27 mouse cellular contexts compared by ENCODE assay signal in the genomic region with DNA sequence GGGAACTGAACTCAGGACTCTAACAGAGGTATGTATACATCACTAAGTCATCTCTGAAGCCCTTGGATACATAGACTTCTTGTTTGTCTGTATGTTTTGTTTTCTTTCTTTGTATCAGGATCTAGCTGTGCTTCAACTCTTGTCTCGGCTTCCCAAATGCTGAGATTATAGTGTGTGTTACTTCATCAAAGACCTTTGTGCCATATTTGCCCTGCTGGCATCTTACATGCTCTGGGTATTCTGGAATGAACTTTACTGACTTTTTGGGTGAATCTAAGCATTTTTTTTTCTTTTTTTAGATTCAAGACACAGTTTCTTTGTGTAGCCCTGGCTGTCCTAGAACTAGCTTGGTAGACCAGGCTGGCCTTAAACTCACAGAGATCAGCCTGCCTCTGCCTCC.
"Had no signal": no experiment of that assay in that cellular context is flagged by ENCODE, and none has a peak within 500 bp of the region (broad histone marks: within the 10 kb centered on the region; RNA-seq: fewer than 3 reads in every experiment).

No protein-coding gene starts in this region.

- H3K4me3 ChIP-seq: embryonic facial prominence, embryonic 10.5 days; embryonic facial prominence, embryonic 12.5 days; embryonic facial prominence, embryonic 13.5 days; embryonic facial prominence, embryonic 15.5 days; erythroblast, embryonic 14.5 days; forebrain, embryonic 10.5 days; forebrain, embryonic 12.5 days; forebrain, embryonic 13.5 days; forebrain, embryonic 15.5 days; gastrocnemius, adult 2 months; heart, adult 2 months had no signal

- ATAC-seq: forebrain, embryonic 13.5 days; forebrain, embryonic 14.5 days; forebrain, embryonic 15.5 days; forebrain, embryonic 16.5 days; forebrain, postnatal 0 days had no signal

- H3K9me3 ChIP-seq: embryonic facial prominence, embryonic 10.5 days; embryonic facial prominence, embryonic 12.5 days; embryonic facial prominence, embryonic 13.5 days; embryonic facial prominence, embryonic 15.5 days; forebrain, embryonic 10.5 days; forebrain, embryonic 12.5 days; forebrain, embryonic 13.5 days; forebrain, embryonic 15.5 days had no signal

- H3K27me3 ChIP-seq: embryonic facial prominence, embryonic 12.5 days; embryonic facial prominence, embryonic 13.5 days; embryonic facial prominence, embryonic 15.5 days; forebrain, embryonic 12.5 days; forebrain, embryonic 13.5 days; forebrain, embryonic 15.5 days had no signal

- H3K4me2 ChIP-seq: embryonic facial prominence, embryonic 12.5 days; embryonic facial prominence, embryonic 13.5 days; embryonic facial prominence, embryonic 15.5 days; forebrain, embryonic 12.5 days; forebrain, embryonic 13.5 days; forebrain, embryonic 15.5 days had no signal

- H3K9ac ChIP-seq: embryonic facial prominence, embryonic 12.5 days; embryonic facial prominence, embryonic 13.5 days; embryonic facial prominence, embryonic 15.5 days; forebrain, embryonic 12.5 days; forebrain, embryonic 13.5 days; forebrain, embryonic 15.5 days; forebrain, postnatal 0 days had no signal

- DNase-seq: cerebellum, adult 9-10 months; cerebellum, adult 9-11 months; cerebellum, postnatal 10 days; cerebellum, postnatal 14 days; cerebellum, postnatal 25 days; cerebellum, postnatal 36 days; embryo, embryonic 11 days; forebrain, postnatal 0 days; gastrocnemius, adult 2 months; gastrocnemius, postnatal 10 days; gastrocnemius, postnatal 14 days; gastrocnemius, postnatal 25 days; gastrocnemius, postnatal 36 days; heart, adult 11 months; heart, adult 18-20 months; heart, adult 2 months had no signal

- H3K27ac ChIP-seq: embryonic facial prominence, embryonic 10.5 days; embryonic facial prominence, embryonic 12.5 days; embryonic facial prominence, embryonic 13.5 days; embryonic facial prominence, embryonic 15.5 days; forebrain, embryonic 10.5 days; forebrain, embryonic 12.5 days; forebrain, embryonic 13.5 days; forebrain, embryonic 15.5 days; gastrocnemius, adult 2 months; heart, adult 2 months had no signal

- H3K4me1 ChIP-seq: embryonic facial prominence, embryonic 10.5 days; embryonic facial prominence, embryonic 12.5 days; embryonic facial prominence, embryonic 13.5 days; embryonic facial prominence, embryonic 15.5 days; forebrain, embryonic 10.5 days; forebrain, embryonic 12.5 days; forebrain, embryonic 13.5 days; forebrain, embryonic 15.5 days had no signal
